ENCODE assay signal across 19 mouse cellular contexts in the genomic region with DNA sequence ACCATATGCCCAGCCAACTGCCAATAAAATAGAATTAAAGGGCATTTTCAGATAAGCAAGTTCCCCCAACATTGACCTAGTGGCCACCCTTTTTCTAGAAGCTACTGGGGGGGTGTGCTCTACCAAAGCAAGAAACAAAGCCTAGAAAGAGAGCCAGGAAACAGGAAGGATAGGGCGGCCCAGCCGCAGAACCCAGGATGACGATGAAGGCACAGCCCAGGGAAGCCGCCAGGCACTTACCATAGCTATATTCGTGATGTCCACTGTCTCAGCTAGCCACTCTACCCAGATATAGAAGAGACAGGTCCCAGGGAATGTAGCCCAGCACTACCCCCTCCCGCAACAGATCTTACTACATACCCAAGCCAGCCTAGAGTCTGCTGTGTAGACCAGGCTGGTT. TPM values are rescaled to one million over a fixed set of nuclear protein-coding genes. Genes with fewer than 3 reads are reported as not detected.
DNase-seq lines count a peak whose midpoint lies in the region; ATAC-seq and TF ChIP-seq lines count a peak whose summit lies in the region.
"Had no signal": no experiment of that assay in that cellular context is flagged by ENCODE, and none has a peak within 500 bp of the region (broad histone marks: within the 10 kb centered on the region; RNA-seq: fewer than 3 reads in every experiment).

No protein-coding gene starts in this region.

- no peaks in the 10 kb centered on the region for H3K27me3 ChIP-seq in kidney, embryonic 16.5 days (ENCODE audit: insufficient read depth, low read length)
- H3K27me3 ChIP-seq in lung, postnatal 0 days (replicated peaks; ENCODE audit: insufficient read depth, low read length): no peaks in the 10 kb centered on the region

- WGBS in kidney, embryonic 16.5 days: 77% methylated on average over 6 of the region's 6 CpGs
- WGBS in lung, postnatal 0 days: 62% methylated on average over 6 of the region's 6 CpGs

- H3K4me2 ChIP-seq in kidney, embryonic 16.5 days (replicated peaks; ENCODE audit: low read depth, low read length): no peak overlapping the region
- H3K4me2 ChIP-seq in lung, postnatal 0 days (replicated peaks; ENCODE audit: low read depth, low read length): no peak overlapping the region
- H3K4me2 ChIP-seq: hindbrain, embryonic 13.5 days; liver, embryonic 13.5 days; midbrain, embryonic 12.5 days; neural tube, embryonic 12.5 days had no signal

- H3K9me3 ChIP-seq in kidney, embryonic 16.5 days (ENCODE audit: low read length): no peaks in the 10 kb centered on the region
- no peaks in the 10 kb centered on the region for H3K9me3 ChIP-seq in lung, postnatal 0 days (ENCODE audit: low read length)
- H3K9me3 ChIP-seq: hindbrain, embryonic 13.5 days; limb, embryonic 10.5 days; liver, embryonic 13.5 days; midbrain, embryonic 12.5 days; neural tube, embryonic 12.5 days had no signal

- H3K27ac ChIP-seq in kidney, embryonic 16.5 days (ENCODE audit: low read length): no peak overlapping the region
- peak overlapping the region; percentile 26; the same call in 1 of the 2 replicates for H3K27ac ChIP-seq in lung, postnatal 0 days (ENCODE audit: low read length)
- H3K27ac ChIP-seq: hindbrain, embryonic 13.5 days; left cerebral cortex, adult 2 months; limb, embryonic 10.5 days; liver, embryonic 13.5 days; midbrain, embryonic 12.5 days; neural tube, embryonic 12.5 days had no signal

- 0 out of 2 replicates have a peak, but pooled peaks have one; percentile 35 for TF ChIP-seq EP300 in lung, postnatal 0 days (IDR thresholded peaks at IDR 0.05)

- H3K4me1 ChIP-seq in kidney, embryonic 16.5 days (ENCODE audit: insufficient read depth, low read length): no peaks in the 10 kb centered on the region
- H3K4me1 ChIP-seq in lung, postnatal 0 days (ENCODE audit: insufficient read depth, low read depth, low read length): no peaks in the 10 kb centered on the region

- no peak overlapping the region for H3K4me3 ChIP-seq in kidney, embryonic 16.5 days (ENCODE audit: low read length)
- no peak overlapping the region for H3K4me3 ChIP-seq in lung, postnatal 0 days (ENCODE audit: low read depth, low read length)
- H3K4me3 ChIP-seq: hindbrain, embryonic 13.5 days; left cerebral cortex, adult 2 months; limb, embryonic 10.5 days; liver, embryonic 13.5 days; midbrain, embryonic 12.5 days; neural tube, embryonic 12.5 days had no signal

- peak; percentile 28 for DNase-seq in kidney, adult 18-20 months
- no peak for DNase-seq in lung, postnatal 0 days (ENCODE audit: low spot score)
- no peak for DNase-seq in lung, postnatal 14 days
- peak; percentile 41 to 45 for DNase-seq in kidney, postnatal 36 days
- no peak for DNase-seq in left cerebral cortex, postnatal 14 days (ENCODE audit: low spot score in 2 of 2)
- no peak for DNase-seq in cerebellum, adult 11 months
- DNase-seq: adrenal gland, adult 2 months; cerebellum, adult 9-11 months; layer of hippocampus, adult 9-11 months; liver, embryonic 13.5 days had no signal

- intact Hi-C loops in left cerebral cortex, postnatal 14 days (cut with DNase I): no loop called here

- no peak for TF ChIP-seq CTCF in lung, postnatal 0 days (IDR thresholded peaks at IDR 0.05)

- ATAC-seq in kidney, embryonic 16.5 days (ENCODE audit: low FRiP score, low TSS enrichment): no peak
- peak; percentile 52 for ATAC-seq in lung, postnatal 0 days
- ATAC-seq: forebrain, embryonic 16.5 days; inflammation-experienced regulatory T-cells, adult 6 months had no signal

- no peak overlapping the region for H3K9ac ChIP-seq in kidney, embryonic 16.5 days (replicated peaks; ENCODE audit: low read length)
- no peak overlapping the region for H3K9ac ChIP-seq in lung, postnatal 0 days (replicated peaks; ENCODE audit: low read depth)
- H3K9ac ChIP-seq: hindbrain, embryonic 13.5 days; liver, embryonic 13.5 days; midbrain, embryonic 12.5 days; neural tube, embryonic 12.5 days had no signal

- H3K36me3 ChIP-seq in kidney, embryonic 16.5 days (ENCODE audit: insufficient read depth, low read length): no peaks in the 10 kb centered on the region
- no peaks in the 10 kb centered on the region for H3K36me3 ChIP-seq in lung, postnatal 0 days (ENCODE audit: insufficient read depth, low read length)
- H3K36me3 ChIP-seq: hindbrain, embryonic 13.5 days; limb, embryonic 10.5 days; liver, embryonic 13.5 days; midbrain, embryonic 12.5 days; neural tube, embryonic 12.5 days had no signal

RNA-seq across cellular contexts. Expression of a gene that starts 30.3 kb away (rescaled TPM):
- polyA plus RNA-seq in kidney, embryonic 16.5 days (2015; fragmentation: Nextera tagmentation; extraction: Ambion mirVana): 24.2 and 25.3 TPM in 2 replicates
- 17.3 and 20.6 TPM in 2 replicates for polyA plus RNA-seq in lung, postnatal 0 days (2015; fragmentation: Nextera tagmentation; extraction: Ambion mirVana)
- 1 to 10 TPM; 1.2 to 1.3 TPM for total RNA-seq in left cerebral cortex, postnatal 14 days (2021)
- polyA plus RNA-seq: inflammation-experienced regulatory T-cells, adult 6 months had no signal

RNA-seq across cellular contexts. Expression of a gene that starts 38.7 kb away (rescaled TPM):
- 5.4 TPM in 1 of 2 replicates, not detected in the other for polyA plus RNA-seq in kidney, embryonic 16.5 days (2015; fragmentation: Nextera tagmentation; extraction: Ambion mirVana)
- 1,292 and 1,589 TPM in 2 replicates for polyA plus RNA-seq in lung, postnatal 0 days (2015; fragmentation: Nextera tagmentation; extraction: Ambion mirVana)
- not detected for total RNA-seq in left cerebral cortex, postnatal 14 days (2021)
- total RNA-seq: adrenal gland, adult 2 months; left cerebral cortex, adult 2 months had no signal
- polyA plus RNA-seq: embryonic facial prominence, embryonic 14.5 days; inflammation-experienced regulatory T-cells, adult 6 months; limb, embryonic 10.5 days; liver, embryonic 13.5 days; midbrain, embryonic 12.5 days; neural tube, embryonic 12.5 days had no signal

Comparison
In these comparisons a context has a peak if more than half of its experiments do, and no peak if none do; other contexts are left out.
1. DNase-seq: peak in kidney, adult 18-20 months (single experiment) and kidney, postnatal 36 days (2 of 2); none in lung, postnatal 0 days (single experiment), lung, postnatal 14 days (single experiment), left cerebral cortex, postnatal 14 days (0 of 2) and cerebellum, adult 11 months (single experiment).
2. RNA of a gene that starts 38.7 kb away (polyA plus RNA-seq): 1,292 to 1,589 TPM in lung, postnatal 0 days; 5.4 TPM in kidney, embryonic 16.5 days; every median in the first group is over 100 times any median in the second.